Mouse (Mus musculus) effector memory CD4-positive, alpha-beta T cell, adult 7 months (primary cell): ENCODE data around the gene Rims3. TPM values are rescaled to one million over a fixed set of nuclear protein-coding genes. Genes with fewer than 3 reads are reported as not detected.

Source experiments
- polyA plus RNA-seq: library from polyadenylated mRNA; unstranded; fragments of 100-300 nt; shearing (Covaris generic); gene quantifications from one replicate; pipeline ENCODE4 v1.2.1, GENCODE M21; 2017

Gene Rims3
- polyA plus RNA-seq = 1.3 TPM

GRCm38 (mm10) chr4:120854588-120855319 is at the start of gene Rims3:
Rims3 (plus strand) TSS chr4:120854816.

GRCm38 (mm10) chr4:120831472-120831871 is 23.1 kb upstream of the Rims3 start, which contains the start of gene Nfyc:
Nfyc (minus strand) TSS chr4:120831572.

DNA sequence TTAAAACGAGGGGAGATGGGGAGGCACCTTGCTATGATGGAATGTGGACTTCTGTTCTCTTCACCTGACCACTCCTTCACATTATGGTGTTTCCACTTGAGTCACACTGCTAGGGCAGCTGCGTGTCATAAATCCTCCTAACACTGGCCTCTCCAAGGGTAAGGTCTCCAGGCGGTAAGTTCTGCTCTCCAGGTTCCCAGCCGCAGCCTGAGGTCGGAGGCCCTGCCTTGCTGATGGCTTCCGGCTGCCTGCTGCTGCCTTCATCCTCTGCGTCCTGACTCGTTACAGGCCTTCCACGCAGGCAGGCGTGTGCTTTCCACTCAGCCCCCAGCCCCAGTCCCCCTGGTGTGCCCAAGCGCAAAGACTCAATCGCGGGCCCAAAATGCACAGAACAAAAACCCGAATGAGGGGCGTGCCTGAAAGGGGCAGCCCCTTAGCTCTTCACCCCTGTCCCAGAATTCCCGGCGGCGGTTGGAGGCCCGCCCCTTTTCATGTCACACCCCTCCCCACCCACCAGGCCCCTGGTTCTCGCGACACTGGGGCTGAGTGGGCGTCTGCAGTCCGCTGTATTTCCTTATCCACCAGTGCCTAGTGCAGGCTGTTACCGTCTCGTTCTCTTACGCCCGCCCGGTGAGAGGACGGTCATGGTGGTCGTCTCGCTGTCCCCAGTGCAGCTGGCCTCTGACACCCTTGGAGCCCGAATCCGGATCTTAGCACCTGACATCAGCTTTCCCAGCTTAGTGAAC is 70.1 kb downstream of the Rims3 start, which contains the start of gene Exo5:
Exo5 (minus strand) TSS at position 464 of the 746 bp plus-strand sequence.

Other genes with a start within 250 kb of the Rims3 start
- 0.72 TPM for gene Cited4, start 188.2 kb upstream of the Rims3 start, polyA plus RNA-seq
- not detected for gene Kcnq4, start 106.2 kb upstream of the Rims3 start, polyA plus RNA-seq
- 103 TPM for gene Nfyc, start 23.2 kb upstream of the Rims3 start, polyA plus RNA-seq
- gene Exo5, start 70.2 kb downstream of the Rims3 start, polyA plus RNA-seq = 9.6 TPM
- 5.6 TPM for gene Zfp69, start 96.9 kb downstream of the Rims3 start, polyA plus RNA-seq
- gene Smap2, start 162.4 kb downstream of the Rims3 start, polyA plus RNA-seq = 80.3 TPM
- 0.34 TPM for gene Col9a2, start 184.6 kb downstream of the Rims3 start, polyA plus RNA-seq
- 41.5 TPM for gene Zmpste24, start 243.4 kb downstream of the Rims3 start, polyA plus RNA-seq